Mouse (Mus musculus) MEL (cell line): ENCODE measurements at regions not wholly inside any gene's neighbourhood (a gene's known extent, or its start where the extent isn't known, plus 50 kb on each side); places are given as distances from the start of the nearest gene placed in this dataset.
A peak's percentile ranks its signal among the peaks of the same experiment; 100 is the strongest.

Source experiments
- DNase-seq: peaks from one replicate; pipeline ENCODE4 v3.0.0; 2011; ENCODE audit warnings: low read depth, low spot score
- H3K27ac ChIP-seq: 2 replicates; pipeline ENCODE4 v1.5.1; 2012; ENCODE audit warnings: low read depth, mild to moderate bottlenecking, control low read depth, low read length, moderate library complexity; ENCODE audit not compliant: control insufficient read depth
- H3K27me3 ChIP-seq, 2 experiments: fragments of 150-350 bp in 1 of 2; sonication (generic) in 1 of 2; 2 replicates each; pipeline ENCODE4 v1.6.1; 2012; ENCODE audit warnings: low read length in 2 of 2, mild to moderate bottlenecking in 2 of 2, improper control_type of control experiment in 1 of 2, moderate library complexity in 1 of 2; ENCODE audit not compliant: insufficient read depth in 2 of 2, control insufficient read depth in 1 of 2
- H3K36me3 ChIP-seq, 2 experiments: 2 replicates each; pipeline ENCODE4 v1.6.1; 2012 to 2014; ENCODE audit warnings: low read length in 2 of 2, improper control_type of control experiment in 1 of 2, inconsistent platforms in 1 of 2, mild to moderate bottlenecking in 1 of 2; ENCODE audit not compliant: insufficient read depth in 2 of 2, control insufficient read depth in 1 of 2
- H3K4me1 ChIP-seq, 2 experiments: fragments of 150-350 bp in 1 of 2; sonication (generic) in 1 of 2; 2 replicates each; pipeline ENCODE4 v1.6.1; 2012; ENCODE audit warnings: low read length in 2 of 2, improper control_type of control experiment in 1 of 2, mild to moderate bottlenecking in 1 of 2; ENCODE audit not compliant: insufficient read depth in 2 of 2, control insufficient read depth in 1 of 2
- H3K4me3 ChIP-seq, 2 experiments: fragments of 150-350 bp in 1 of 2; sonication (generic) in 1 of 2; 2 replicates each; pipeline ENCODE4 v1.5.1; 2012; ENCODE audit warnings: low read depth in 2 of 2, low read length in 2 of 2, mild to moderate bottlenecking in 2 of 2, moderate library complexity in 2 of 2, control low read depth in 1 of 2, improper control_type of control experiment in 1 of 2; ENCODE audit not compliant: control insufficient read depth in 1 of 2, insufficient read depth in 1 of 2
- H3K79me2 ChIP-seq: 2 replicates; pipeline ENCODE4 v1.6.1; 2012; ENCODE audit warnings: mild to moderate bottlenecking, low read length, moderate library complexity; ENCODE audit not compliant: control insufficient read depth, poor library complexity, insufficient read depth
- H3K9ac ChIP-seq: 2 replicates; pipeline ENCODE4 v1.6.1; 2012; ENCODE audit warnings: low read depth, mild to moderate bottlenecking, control low read depth, low read length, moderate library complexity; ENCODE audit not compliant: control insufficient read depth, poor library complexity, severe bottlenecking
- H3K9me3 ChIP-seq: fragments of 150-350 bp; sonication (generic); replicated peaks from 2 replicates; pipeline ENCODE4 v1.6.1; 2012; ENCODE audit warnings: mild to moderate bottlenecking, low read length, improper control_type of control experiment, moderate library complexity; ENCODE audit not compliant: insufficient read depth
- BHLHE40 ChIP-seq: IDR thresholded peaks from 2 replicates; pipeline ENCODE4 v1.6.1; 2012; ENCODE audit warnings: low read depth, mild to moderate bottlenecking, inconsistent platforms, low read length, improper control_type of control experiment, borderline replicate concordance
- CHD1 ChIP-seq: IDR thresholded peaks from 2 replicates; pipeline ENCODE4 v1.6.1; 2012; ENCODE audit warnings: low read depth, mild to moderate bottlenecking, inconsistent platforms, low read length, improper control_type of control experiment
- CHD2 ChIP-seq: IDR thresholded peaks from 2 replicates; pipeline ENCODE4 v1.6.1; 2011; ENCODE audit warnings: low read length, improper control_type of control experiment
- CTCF ChIP-seq, 3 experiments: IDR thresholded peaks in 2 of 3; conservative IDR thresholded peaks in 1 of 3; 2 replicates each; pipeline ENCODE4 v1.5.1; 2011 to 2012; ENCODE audit warnings: low read length in 3 of 3, low read depth in 2 of 3, mild to moderate bottlenecking in 2 of 3, improper control_type of control experiment in 1 of 3, inconsistent platforms in 1 of 3, mixed read lengths in 1 of 3, moderate library complexity in 1 of 3; ENCODE audit not compliant: control insufficient read depth in 1 of 3, insufficient read depth in 1 of 3, poor library complexity in 1 of 3, severe bottlenecking in 1 of 3
- E2F4 ChIP-seq: IDR thresholded peaks from 2 replicates; pipeline ENCODE4 v1.6.1; 2011; ENCODE audit warnings: low read depth, low read length, improper control_type of control experiment, borderline replicate concordance
- ELF1 ChIP-seq: IDR thresholded peaks from 2 replicates; pipeline ENCODE4 v1.6.1; 2014; ENCODE audit warnings: low read depth, mild to moderate bottlenecking, inconsistent platforms, low read length, improper control_type of control experiment, moderate library complexity
- ETS1 ChIP-seq: IDR thresholded peaks from 2 replicates; pipeline ENCODE4 v1.6.1; 2012; ENCODE audit warnings: low read depth, mild to moderate bottlenecking, inconsistent platforms, low read length, improper control_type of control experiment, moderate library complexity
- HCFC1 ChIP-seq: IDR thresholded peaks from 2 replicates; pipeline ENCODE4 v1.6.1; 2012; ENCODE audit warnings: low read depth, mild to moderate bottlenecking, inconsistent platforms, low read length, improper control_type of control experiment, moderate library complexity
- JUND ChIP-seq: IDR thresholded peaks from 2 replicates; pipeline ENCODE4 v1.6.1; 2011; ENCODE audit warnings: low read depth, mild to moderate bottlenecking, improper control_type of control experiment, low read length
- MAFK ChIP-seq: IDR thresholded peaks from 2 replicates; pipeline ENCODE4 v1.6.1; 2011; ENCODE audit warnings: low read depth, mild to moderate bottlenecking, low read length, improper control_type of control experiment, borderline replicate concordance
- MEF2A ChIP-seq: IDR thresholded peaks from 2 replicates; pipeline ENCODE4 v1.6.1; 2014; ENCODE audit warnings: low read depth, mild to moderate bottlenecking, inconsistent platforms, low read length, improper control_type of control experiment; ENCODE audit not compliant: poor library complexity, insufficient replicate concordance, severe bottlenecking; ENCODE audit errors: extremely low read depth
- NELFE ChIP-seq: IDR thresholded peaks from 2 replicates; pipeline ENCODE4 v1.6.1; 2011; ENCODE audit warnings: low read depth, low read length, improper control_type of control experiment
- NRF1 ChIP-seq: IDR thresholded peaks from 2 replicates; pipeline ENCODE4 v1.6.1; 2014; ENCODE audit warnings: low read depth, mild to moderate bottlenecking, inconsistent platforms, low read length, improper control_type of control experiment, moderate library complexity; ENCODE audit not compliant: poor library complexity, insufficient read depth, severe bottlenecking
- POLR2A ChIP-seq, 2 experiments: IDR thresholded peaks; 2 replicates each; pipeline ENCODE4 v1.6.1; 2011 to 2012; ENCODE audit warnings: low read length in 2 of 2, mild to moderate bottlenecking in 2 of 2, control low read depth in 1 of 2, improper control_type of control experiment in 1 of 2, low read depth in 1 of 2, moderate library complexity in 1 of 2; ENCODE audit not compliant: control insufficient read depth in 1 of 2, insufficient read depth in 1 of 2, poor library complexity in 1 of 2
- POLR2AphosphoS2 ChIP-seq: IDR thresholded peaks from 2 replicates; pipeline ENCODE4 v1.6.1; 2011; ENCODE audit warnings: low read length, improper control_type of control experiment
- RAD21 ChIP-seq: IDR thresholded peaks from 2 replicates; pipeline ENCODE4 v1.6.1; 2011; ENCODE audit warnings: mild to moderate bottlenecking, low read depth, low read length, improper control_type of control experiment
- RCOR1 ChIP-seq: IDR thresholded peaks from 2 replicates; pipeline ENCODE4 v1.6.1; 2012; ENCODE audit warnings: low read depth, mild to moderate bottlenecking, inconsistent platforms, low read length, improper control_type of control experiment
- SIN3A ChIP-seq: IDR thresholded peaks from 2 replicates; pipeline ENCODE4 v1.6.1; 2012; ENCODE audit warnings: low read length, improper control_type of control experiment, inconsistent platforms
- SMC3 ChIP-seq: IDR thresholded peaks from 2 replicates; pipeline ENCODE4 v1.6.1; 2011; ENCODE audit warnings: low read depth, low read length, improper control_type of control experiment
- TBP ChIP-seq: IDR thresholded peaks from 2 replicates; pipeline ENCODE4 v1.8.0; 2011; ENCODE audit warnings: low read depth, low read length, improper control_type of control experiment
- USF1 ChIP-seq: IDR thresholded peaks from 2 replicates; pipeline ENCODE4 v1.6.1; 2014; ENCODE audit warnings: low read depth, mild to moderate bottlenecking, inconsistent platforms, low read length, improper control_type of control experiment, moderate library complexity
- ZC3H11A ChIP-seq: IDR thresholded peaks from 2 replicates; pipeline ENCODE4 v1.6.1; 2012; ENCODE audit warnings: low read depth, mild to moderate bottlenecking, inconsistent platforms, low read length, improper control_type of control experiment
- ZKSCAN1 ChIP-seq: IDR thresholded peaks from 2 replicates; pipeline ENCODE4 v1.6.1; 2012; ENCODE audit warnings: low read depth, mild to moderate bottlenecking, inconsistent platforms, low read length, improper control_type of control experiment, moderate library complexity
- ZMIZ1 ChIP-seq: IDR thresholded peaks from 2 replicates; pipeline ENCODE4 v1.6.1; 2012; ENCODE audit warnings: low read depth, mild to moderate bottlenecking, inconsistent platforms, low read length, improper control_type of control experiment, moderate library complexity
- ZNF384 ChIP-seq: IDR thresholded peaks from 2 replicates; pipeline ENCODE4 v1.6.1; 2012; ENCODE audit warnings: low read depth, mild to moderate bottlenecking, inconsistent platforms, low read length, improper control_type of control experiment

DNA sequence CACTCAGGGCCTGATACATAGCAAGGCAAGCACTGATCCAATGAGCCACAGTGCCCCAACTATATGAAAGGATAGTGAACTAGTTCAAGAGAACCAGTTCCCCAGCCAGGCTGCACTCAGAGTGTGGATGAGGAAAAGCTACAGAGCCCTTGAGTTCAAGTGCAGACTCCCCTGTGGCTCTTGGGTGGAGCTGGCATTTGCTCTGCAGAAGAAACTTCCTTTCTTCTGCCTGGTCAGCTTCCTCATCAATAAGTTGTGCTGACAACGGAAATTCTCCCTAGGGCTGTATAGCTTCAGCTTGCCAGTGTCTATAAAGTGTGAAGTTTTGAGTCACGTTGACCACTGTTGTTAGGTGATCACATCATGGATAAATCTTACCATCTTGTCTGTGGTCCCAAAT is 101.6 kb upstream of the Clint1 start:
- no peaks in the 10 kb centered on the region for H3K36me3 ChIP-seq
- no peak for TF ChIP-seq BHLHE40
- no peak for TF ChIP-seq CHD2
- TF ChIP-seq NRF1 = no peak
- TF ChIP-seq TBP = no peak
- no peak for TF ChIP-seq ZC3H11A
- TF ChIP-seq ZNF384 = no peak
- TF ChIP-seq ETS1 = no peak
- no peak for TF ChIP-seq NELFE
- TF ChIP-seq SMC3 = no peak
- no peak for TF ChIP-seq CTCF (IDR thresholded peaks at IDR 0.05 in 2 of 3, conservative IDR thresholded peaks at IDR 0.05 in 1 of 3; ENCODE audit: control insufficient read depth in 1 of 3, insufficient read depth in 1 of 3, low read depth in 2 of 3, low read length in 3 of 3, poor library complexity in 1 of 3, severe bottlenecking in 1 of 3)
- TF ChIP-seq MAFK = no peak
- TF ChIP-seq SIN3A = no peak
- no peak for TF ChIP-seq POLR2A (IDR thresholded peaks at IDR 0.05; ENCODE audit: control insufficient read depth in 1 of 2, insufficient read depth in 1 of 2, low read depth in 1 of 2, low read length in 2 of 2, poor library complexity in 1 of 2)
- TF ChIP-seq ZKSCAN1 = no peak
- TF ChIP-seq ELF1 = no peak
- TF ChIP-seq MEF2A = no peak
- TF ChIP-seq RCOR1 = no peak

DNA sequence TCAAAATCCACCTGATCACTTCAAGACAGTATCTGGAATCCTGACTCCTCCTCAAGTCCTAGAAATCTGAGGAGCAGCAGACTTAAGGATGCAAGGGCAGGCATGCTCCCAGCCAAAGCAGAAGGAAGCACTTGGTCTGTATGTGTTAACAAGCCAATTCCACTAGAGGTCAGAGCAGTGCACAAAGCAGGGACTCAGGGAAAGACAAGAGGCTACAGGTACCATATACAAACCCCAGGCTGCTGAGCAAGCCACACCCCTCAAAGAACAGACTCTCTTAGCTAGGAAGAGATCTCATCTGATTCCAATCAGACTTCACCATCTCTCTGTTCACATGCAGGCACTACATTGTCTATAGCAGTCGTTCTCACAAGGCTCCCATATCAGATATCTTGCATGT is 99.6 kb upstream of the Clint1 start:
- Histone ChIP-seq H3K4me1 (no peaks in the 10 kb centered on the region), H3K27me3 (no peaks in the 10 kb centered on the region; a peak in 1 of 4 replicates), H3K79me2 (no peaks in the 10 kb centered on the region), H3K4me3 (no peak overlapping the region), H3K9ac (no peak overlapping the region), H3K27ac (no peak overlapping the region), H3K36me3 (no peaks in the 10 kb centered on the region), H3K9me3 (no peaks in the 10 kb centered on the region)
- TF ChIP-seq TBP = no peak
- TF ChIP-seq ETS1 = no peak
- TF ChIP-seq HCFC1 = no peak
- TF ChIP-seq RAD21 = peak; percentile 65
- no peak for TF ChIP-seq CHD1
- no peak for TF ChIP-seq POLR2A (IDR thresholded peaks at IDR 0.05; ENCODE audit: control insufficient read depth in 1 of 2, insufficient read depth in 1 of 2, low read depth in 1 of 2, low read length in 2 of 2, poor library complexity in 1 of 2)
- TF ChIP-seq ZC3H11A = peak; percentile 46; the same call in 1 of the 2 replicates
- TF ChIP-seq E2F4 = no peak
- TF ChIP-seq JUND = no peak
- TF ChIP-seq USF1 = no peak
- TF ChIP-seq BHLHE40 = no peak
- peak; percentile 38 to 72 (median 45) for TF ChIP-seq CTCF (IDR thresholded peaks at IDR 0.05 in 2 of 3, conservative IDR thresholded peaks at IDR 0.05 in 1 of 3; ENCODE audit: control insufficient read depth in 1 of 3, insufficient read depth in 1 of 3, low read depth in 2 of 3, low read length in 3 of 3, poor library complexity in 1 of 3, severe bottlenecking in 1 of 3)
- peak; percentile 70 for TF ChIP-seq SMC3
- TF ChIP-seq POLR2AphosphoS2 = no peak
- no peak for TF ChIP-seq NRF1
- no peak for TF ChIP-seq ZMIZ1
- peak; percentile 72 for DNase-seq

More for the DNA sequence above, 101.6 kb upstream of the Clint1 start:
- Histone ChIP-seq H3K4me1 (no peaks in the 10 kb centered on the region), H3K9me3 (no peaks in the 10 kb centered on the region), H3K27ac (no peak overlapping the region), H3K4me3 (no peak overlapping the region), H3K27me3 (no peaks in the 10 kb centered on the region; a peak in 1 of 4 replicates), H3K9ac (no peak overlapping the region), H3K79me2 (no peaks in the 10 kb centered on the region)
- DNase-seq = no peak
